Mouse (Mus musculus) large intestine, adult 2 months (tissue): ENCODE results near the gene Erfe. TPM values are rescaled to one million over a fixed set of nuclear protein-coding genes. Genes with fewer than 3 reads are reported as not detected.

Source experiments
- DNase-seq: peaks from one replicate; pipeline ENCODE4 v3.0.0-alpha.2; 2012; ENCODE audit warnings: low read depth, low spot score
- WGBS: fragments of 180-500 bp; shearing (Covaris S2); methylation state at CpG from one replicate; pipeline ENCODE4 v1.1.7; 2018; 5-methylcytosine and 5-hydroxymethylcytosine counted together
- polyA plus RNA-seq: library from polyadenylated mRNA; depleted of rRNA; stranded (reverse); fragments of >200 nt; gene quantifications from 2 replicates; pipeline ENCODE4 v1.2.3, GENCODE M21; 2012; rRNA removed

The Erfe gene
- polyA plus RNA-seq = 14.1 and 14.3 TPM in 2 replicates

- WGBS = 1% methylated on average over 68 of the region's 68 CpGs
- no peak for DNase-seq
Observed at GRCm38 (mm10) chr1:91366215-91367108, at the start of gene Erfe. Gene Erfe (plus strand): TSS chr1:91366430.

GRCm38 (mm10) chr1:91317656-91318055 is 48.6 kb upstream of the Erfe start:
- 77% methylated on average over 6 of the region's 6 CpGs for WGBS
- DNase-seq = no peak

- WGBS = 55% methylated on average over 19 of the region's 19 CpGs
- no peak for DNase-seq
Observed at GRCm38 (mm10) chr1:91321760-91322438, 44.3 kb upstream of the Erfe start, which contains the start of gene Espnl. Gene Espnl (plus strand): TSS chr1:91322075.

- WGBS = 69% methylated on average over 2 of the region's 2 CpGs
- DNase-seq = no peak
Observed at GRCm38 (mm10) chr1:91324646-91325045, 41.6 kb upstream of the Erfe start.

GRCm38 (mm10) chr1:91325488-91326042 is 40.7 kb upstream of the Erfe start:
- 68% methylated on average over 4 of the region's 4 CpGs for WGBS

GRCm38 (mm10) chr1:91332102-91332501 is 34.1 kb upstream of the Erfe start:
- WGBS = 55% methylated on average over 4 of the region's 4 CpGs

More at GRCm38 (mm10) chr1:91325488-91326042, 40.7 kb upstream of the Erfe start:
- no peak for DNase-seq

GRCm38 (mm10) chr1:91333582-91333981 is 32.6 kb upstream of the Erfe start:
- DNase-seq = no peak

More at GRCm38 (mm10) chr1:91332102-91332501, 34.1 kb upstream of the Erfe start:
- DNase-seq = no peak

GRCm38 (mm10) chr1:91337355-91337754 is 28.9 kb upstream of the Erfe start:
- DNase-seq = no peak
- 88% methylated on average over 7 of the region's 7 CpGs for whole genome bisulfite sequencing

- no peak for DNase-seq
- WGBS = 84% methylated on average over 3 of the region's 3 CpGs
Observed at GRCm38 (mm10) chr1:91344001-91344400, 22.2 kb upstream of the Erfe start.

- 4% methylated on average over 68 of the region's 68 CpGs for WGBS
- DNase-seq = no peak
Observed at GRCm38 (mm10) chr1:91344921-91345685, 21.1 kb upstream of the Erfe start.

- no peak for DNase-seq
- WGBS = 33% methylated on average over 3 of the region's 3 CpGs
Observed at GRCm38 (mm10) chr1:91346892-91347291, 19.3 kb upstream of the Erfe start.

GRCm38 (mm10) chr1:91350841-91351240 is 15.4 kb upstream of the Erfe start, which contains the start of gene Klhl30:
Gene Klhl30 (plus strand): TSS chr1:91351016.
- no peak for DNase-seq
- WGBS = 55% methylated on average over 4 of the region's 4 CpGs

GRCm38 (mm10) chr1:91351249-91351648 is 15.0 kb upstream of the Erfe start:
- 71% methylated on average over 3 of the region's 3 CpGs for WGBS
- no peak for DNase-seq

- no peak for DNase-seq
- 86% methylated on average over 2 of the region's 2 CpGs for WGBS
Observed at GRCm38 (mm10) chr1:91352277-91352676, 14.0 kb upstream of the Erfe start.

GRCm38 (mm10) chr1:91356105-91356504 is 10.1 kb upstream of the Erfe start:
- WGBS = 70% methylated on average over 11 of the region's 11 CpGs
- no peak for DNase-seq

- WGBS = 60% methylated on average over 5 of the region's 5 CpGs
Observed at GRCm38 (mm10) chr1:91362113-91362512, 4.1 kb upstream of the Erfe start.

GRCm38 (mm10) chr1:91364822-91365644 is 1.2 kb upstream of the Erfe start:
- 94% methylated on average over 16 of the region's 16 CpGs for WGBS
- DNase-seq = no peak

More at GRCm38 (mm10) chr1:91362113-91362512, 4.1 kb upstream of the Erfe start:
- no peak for DNase-seq

- DNase-seq = no peak
- 41% methylated on average over 8 of the region's 8 CpGs for WGBS
Observed at GRCm38 (mm10) chr1:91365816-91366214, 415 bp upstream of the Erfe start.

GRCm38 (mm10) chr1:91367295-91367694 is 1.1 kb downstream of the Erfe start:
- 84% methylated on average over 3 of the region's 3 CpGs for WGBS
- no peak for DNase-seq
